Mouse (Mus musculus): ENCODE measurements around the gene Cntfr. TPM values are rescaled to one million over a fixed set of nuclear protein-coding genes. Genes with fewer than 3 reads are reported as not detected.

Cntfr gene
- under 1 TPM; 0.31 to 0.72 TPM for polyA plus RNA-seq (2017; shearing (Covaris generic))

DNA sequence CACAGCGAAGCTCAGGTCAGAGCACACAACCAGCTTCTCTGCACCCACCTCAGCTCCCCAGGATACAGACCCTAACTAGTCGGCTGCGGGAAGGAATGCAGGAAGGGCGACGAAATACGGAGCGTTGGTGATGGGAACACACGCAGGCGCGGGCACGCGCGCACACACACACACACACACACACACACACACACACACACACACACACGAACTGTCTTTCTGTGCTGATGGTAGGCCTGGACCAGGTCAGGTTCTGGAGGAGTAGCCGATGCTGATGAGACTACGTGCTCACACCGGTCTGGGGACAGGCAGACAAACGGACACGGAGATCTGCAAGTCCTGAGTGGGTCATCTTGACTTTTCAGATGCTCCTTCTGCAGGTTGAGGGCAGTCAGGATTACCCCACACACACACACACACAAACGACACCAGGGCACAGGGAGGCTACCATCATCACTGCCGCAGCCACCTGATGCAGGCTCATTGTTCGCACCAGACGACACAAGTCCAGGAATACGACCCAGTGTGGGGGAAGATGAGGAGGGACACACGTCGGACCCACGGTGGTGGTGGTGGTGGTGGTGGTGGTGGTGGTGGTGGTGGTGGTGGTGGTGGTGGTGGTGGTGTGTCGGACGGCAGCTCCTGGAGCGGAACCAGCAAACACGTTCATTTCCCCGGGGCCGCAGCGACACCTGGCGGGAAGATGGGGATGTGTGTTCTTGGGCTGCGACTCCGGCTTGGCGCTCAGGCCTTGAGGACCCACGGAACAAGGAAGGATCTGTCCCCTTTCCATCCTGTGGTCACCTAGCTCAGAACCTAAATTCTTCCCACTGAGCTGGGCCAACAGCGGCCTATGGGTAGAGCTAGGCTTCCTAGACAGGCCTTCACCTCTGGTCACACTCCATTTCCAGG is at the start of gene Cntfr:
TSS of gene Cntfr (minus strand) at position 160 of the 912 bp plus-strand sequence.

DNA sequence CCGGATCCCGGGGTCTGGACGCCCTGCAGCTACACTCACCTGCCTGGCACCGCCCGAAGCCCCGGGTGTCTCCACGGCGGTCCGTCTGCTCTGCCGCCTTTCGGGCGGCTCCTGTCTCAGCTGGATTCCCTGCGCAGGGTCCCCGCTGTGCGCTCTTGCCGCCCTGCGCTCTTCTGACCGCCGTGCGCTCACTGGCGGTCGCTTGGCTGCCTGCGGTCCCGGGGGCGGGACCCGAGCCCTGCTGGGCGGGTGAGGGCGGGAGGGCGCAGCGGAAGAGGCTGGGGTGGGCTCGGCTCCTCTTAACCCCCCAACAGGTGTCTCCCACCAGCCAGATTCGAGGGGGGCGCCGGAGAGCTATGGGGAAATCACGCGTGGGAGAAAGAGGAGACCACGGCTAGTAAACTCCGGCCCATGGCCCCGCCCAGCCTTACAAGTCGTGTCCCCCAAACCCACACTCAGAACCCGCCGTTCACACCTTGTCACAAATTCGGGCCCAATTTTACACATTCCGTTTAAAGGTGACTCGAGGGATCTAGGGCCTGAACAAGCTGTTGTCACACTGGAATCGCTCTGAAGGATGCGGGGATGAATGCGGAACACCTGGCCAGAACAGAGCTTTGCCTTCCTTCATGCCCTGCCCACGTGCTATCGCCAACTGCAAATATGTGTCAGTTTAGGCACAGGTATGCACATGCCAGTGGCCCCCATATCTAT is 34.3 kb upstream of the Cntfr start, which contains the start of gene Arid3c:
TSS of gene Arid3c (minus strand) at position 91 of the 714 bp plus-strand sequence.

DNA sequence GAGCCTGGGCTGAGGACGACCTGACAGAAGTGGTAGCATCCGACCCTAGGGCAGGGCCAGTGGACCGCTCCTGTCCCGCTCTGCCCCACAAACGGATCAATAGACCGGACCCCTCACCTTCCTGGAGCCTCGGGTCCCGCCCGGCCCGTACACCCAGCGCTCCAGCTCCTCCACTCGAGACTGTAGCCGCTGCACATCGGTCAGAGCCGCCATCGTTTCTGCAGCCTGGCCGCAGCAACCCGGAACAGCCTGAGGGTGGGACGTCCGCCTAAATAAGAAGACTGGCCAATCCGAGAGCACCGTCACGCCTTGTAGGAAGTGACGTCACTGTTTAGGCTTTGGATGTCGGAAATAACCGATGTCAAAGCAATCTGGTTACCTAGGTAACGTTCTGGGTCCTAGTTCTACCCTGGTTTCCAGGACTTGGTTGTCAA is 26.0 kb upstream of the Cntfr start, which contains the start of gene Dctn3:
TSS of gene Dctn3 (minus strand) at position 253 of the 434 bp plus-strand sequence.

DNA sequence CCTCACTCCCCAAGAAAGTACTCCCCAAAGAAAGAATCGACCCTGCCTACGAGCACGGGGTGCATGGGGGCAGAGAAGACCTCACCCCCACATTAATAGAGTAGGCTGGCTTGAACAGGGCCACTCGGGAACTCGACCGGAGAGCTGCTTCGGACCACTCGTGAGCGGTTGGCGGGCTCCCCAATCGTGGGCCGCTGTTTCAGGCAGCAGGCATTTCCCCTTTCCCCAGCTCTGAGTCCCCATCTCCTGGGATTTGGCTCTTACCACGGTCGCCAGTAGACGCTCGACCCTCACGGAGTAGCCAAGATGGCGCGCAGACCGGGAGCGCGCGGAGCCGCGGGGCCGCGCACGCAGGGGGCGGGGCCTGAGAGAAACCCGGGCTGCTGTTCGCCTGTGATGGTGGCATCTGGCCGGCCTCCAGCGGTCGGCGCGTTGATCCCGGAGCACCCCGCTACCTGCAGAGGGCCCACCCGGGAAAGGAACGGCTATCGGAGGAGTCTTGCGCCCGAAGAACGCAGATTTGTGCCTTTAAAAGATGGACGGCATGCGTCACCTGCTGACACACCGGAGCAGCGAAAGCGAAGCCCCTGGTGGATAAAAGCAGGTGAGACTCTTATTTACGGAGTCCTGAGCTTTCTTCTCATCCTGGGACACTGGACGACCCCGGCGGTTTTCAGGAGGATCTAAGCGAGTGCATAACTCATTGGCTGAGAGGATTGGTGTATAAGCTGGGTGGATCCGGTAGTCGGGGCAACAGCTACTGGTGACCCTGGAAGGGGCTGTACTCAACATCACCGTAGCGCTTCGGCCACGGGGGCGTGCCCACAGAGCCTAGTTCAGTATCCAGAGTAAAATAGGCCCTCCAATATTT is 16.5 kb upstream of the Cntfr start, which contains the start of gene Rpp25l:
TSS of gene Rpp25l (minus strand) at position 338 of the 871 bp plus-strand sequence.

DNA sequence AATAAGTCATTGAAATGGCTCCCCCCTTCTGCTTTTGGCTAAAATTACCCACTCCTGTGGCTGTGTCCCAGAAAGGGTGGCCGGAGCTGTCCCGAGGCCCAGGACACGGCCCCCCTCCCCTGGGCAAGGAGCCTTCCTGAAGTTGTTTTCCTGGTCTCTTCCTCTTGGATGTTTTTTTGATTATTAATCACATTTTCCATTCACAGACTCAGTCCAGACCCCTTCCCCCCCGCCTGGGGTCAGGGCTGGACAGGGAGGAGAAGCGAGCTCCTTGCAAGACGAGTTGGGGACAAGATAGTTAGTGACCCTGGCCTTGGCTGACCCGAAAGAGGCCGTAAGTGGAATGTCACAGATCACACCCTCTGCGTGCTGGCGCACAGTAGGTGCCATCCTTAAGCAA is 2.9 kb upstream of the Cntfr start, which contains the start of gene Il11ra1:
TSS of gene Il11ra1 (plus strand) at position 207 of the 400 bp plus-strand sequence.

DNA sequence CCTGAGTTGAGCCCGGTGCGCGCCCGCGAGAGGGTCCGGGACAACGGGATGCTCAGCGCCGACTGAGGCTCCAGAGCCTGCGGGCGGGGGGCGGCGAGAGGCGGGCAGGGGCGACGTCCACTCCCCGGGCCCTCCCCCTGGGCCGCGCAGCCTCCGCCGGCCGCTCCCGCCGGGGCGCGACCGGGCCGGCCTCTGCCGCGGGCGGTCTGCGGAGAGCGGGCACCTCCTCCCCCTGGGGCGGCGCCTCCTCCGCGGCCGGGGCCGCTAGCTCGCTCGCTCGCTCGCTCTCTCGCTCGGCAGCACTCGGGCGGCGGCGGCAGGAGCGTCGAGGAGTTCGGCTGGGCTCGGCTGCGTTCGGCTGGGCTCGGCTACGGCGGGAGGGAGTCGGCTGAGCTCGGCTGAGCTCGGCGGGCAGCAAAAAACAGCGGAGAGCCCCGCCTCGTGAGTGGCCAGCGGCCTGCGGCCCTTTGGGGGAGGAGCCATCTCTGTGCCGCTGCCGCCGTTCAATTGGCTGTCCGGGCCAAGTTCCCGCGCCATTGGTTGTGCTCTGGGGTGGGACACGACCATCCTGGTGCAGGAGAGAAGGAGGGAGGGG is 56.9 kb downstream of the Cntfr start, which contains the start of gene Enho:
TSS of gene Enho (minus strand) at position 412 of the 595 bp plus-strand sequence.

Other genes with a start within 250 kb of the Cntfr start
- gene Kif24, start 232.2 kb downstream of the Cntfr start, polyA plus RNA-seq (2017; shearing (Covaris generic)), result 1 to 10 TPM; 1.3 to 3.7 TPM
- gene Nudt2, start 231.9 kb downstream of the Cntfr start, polyA plus RNA-seq (2017; shearing (Covaris generic)), result 10 to 100 TPM; 17.7 to 20.1 TPM
- gene AI464131, start 194.0 kb downstream of the Cntfr start, polyA plus RNA-seq (2017; shearing (Covaris generic)), result 1 to 10 TPM in 1 of 2 experiments, under 1 TPM in 1; 0.60 to 2.9 TPM
- not detected for gene 1110017D15Rik, start 179.8 kb downstream of the Cntfr start, polyA plus RNA-seq (2017; shearing (Covaris generic))
- gene Fam219a, start 127.6 kb downstream of the Cntfr start, polyA plus RNA-seq (2017; shearing (Covaris generic)), result 1 to 10 TPM; 1.7 to 4.3 TPM
- gene Dnaic1, start 127.3 kb downstream of the Cntfr start, polyA plus RNA-seq (2017; shearing (Covaris generic)), result 1 to 10 TPM in 1 of 2 experiments, not detected in 1; 1.4 TPM
- 1 to 10 TPM in 1 of 2 experiments, not detected in 1; 1.6 TPM for gene Enho, start 56.8 kb downstream of the Cntfr start, polyA plus RNA-seq (2017; shearing (Covaris generic))
- 10 to 100 TPM; 11.9 to 13.2 TPM for gene Il11ra1, start 2.9 kb upstream of the Cntfr start, polyA plus RNA-seq (2017; shearing (Covaris generic))
- gene Rpp25l, start 16.4 kb upstream of the Cntfr start, polyA plus RNA-seq (2017; shearing (Covaris generic)), result 10 to 100 TPM; 36.8 to 37.6 TPM
- gene Dctn3, start 26.1 kb upstream of the Cntfr start, polyA plus RNA-seq (2017; shearing (Covaris generic)), result 100 to 1,000 TPM; 110 to 129 TPM
- not detected for gene Arid3c, start 34.1 kb upstream of the Cntfr start, polyA plus RNA-seq (2017; shearing (Covaris generic))
- gene Galt, start 58.1 kb upstream of the Cntfr start, polyA plus RNA-seq (2017; shearing (Covaris generic)), result 10 to 100 TPM; 63.9 to 77.7 TPM
- 10 to 100 TPM; 41.9 to 54.8 TPM for gene Sigmar1, start 59.1 kb upstream of the Cntfr start, polyA plus RNA-seq (2017; shearing (Covaris generic))
- 1 to 10 TPM; 4.2 to 8.1 TPM for gene Ccl27a, start 77.2 kb upstream of the Cntfr start, polyA plus RNA-seq (2017; shearing (Covaris generic))
- not detected for gene Gm21541, start 206.5 kb upstream of the Cntfr start, polyA plus RNA-seq (2017; shearing (Covaris generic))
- gene Gm20878, start 244.5 kb upstream of the Cntfr start, polyA plus RNA-seq (2017; shearing (Covaris generic)), result 1 to 10 TPM in 1 of 2 experiments, under 1 TPM in 1; 0.83 to 1.2 TPM